Mouse (Mus musculus) naive thymus-derived CD4-positive, alpha-beta T cell, adult 2 months (primary cell): ENCODE data around the gene Lime1.

Experiments used
- DNase-seq: peaks from one replicate; pipeline ENCODE4 v3.0.0-alpha.2; 2011; ENCODE audit warnings: low read depth

Gene Lime1

DNA sequence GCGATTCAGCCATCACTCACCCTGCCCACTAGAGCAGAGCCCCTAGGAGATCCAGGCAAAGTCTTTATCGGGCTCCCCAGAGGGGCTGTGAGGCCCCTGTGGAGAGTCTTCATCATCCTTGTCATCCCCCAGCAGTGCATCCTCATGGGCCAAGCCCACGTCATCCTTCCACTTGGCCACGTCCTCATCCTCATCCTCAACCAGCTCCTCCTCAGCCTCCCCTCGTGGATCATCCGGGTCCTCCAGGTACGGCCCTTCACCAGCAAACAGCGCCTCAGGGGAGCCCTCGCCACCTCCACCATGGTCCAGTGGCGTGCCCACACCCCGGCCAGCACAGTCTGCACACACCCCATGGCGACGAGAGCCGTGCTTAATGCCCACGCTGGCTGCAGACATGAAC lies 11.1 kb downstream of the Lime1 start:
- no peak for DNase-seq

DNA sequence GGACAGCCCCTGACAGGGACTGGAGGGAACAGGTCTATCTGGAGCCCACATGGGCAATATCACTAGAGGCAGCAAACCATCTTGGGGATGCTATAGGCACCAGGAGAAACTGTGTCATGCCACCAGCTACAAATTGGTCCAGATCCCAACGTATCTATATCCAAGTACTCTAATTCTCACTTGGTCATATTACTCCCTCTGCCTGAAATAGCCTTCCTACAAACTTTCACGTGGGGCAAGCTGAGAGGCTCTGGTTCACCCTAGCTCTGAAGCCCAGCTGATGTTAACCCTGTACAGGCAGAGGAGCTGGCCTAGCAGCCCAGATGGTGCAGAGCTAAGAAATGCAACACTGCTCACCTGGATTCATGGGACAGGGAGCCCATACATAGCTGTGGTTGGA lies 11.7 kb downstream of the Lime1 start:
- DNase-seq = no peak

GRCm38 (mm10) chr2:181392600-181393213 lies 12.8 kb downstream of the Lime1 start:
- peak; percentile 88 for DNase-seq

DNA sequence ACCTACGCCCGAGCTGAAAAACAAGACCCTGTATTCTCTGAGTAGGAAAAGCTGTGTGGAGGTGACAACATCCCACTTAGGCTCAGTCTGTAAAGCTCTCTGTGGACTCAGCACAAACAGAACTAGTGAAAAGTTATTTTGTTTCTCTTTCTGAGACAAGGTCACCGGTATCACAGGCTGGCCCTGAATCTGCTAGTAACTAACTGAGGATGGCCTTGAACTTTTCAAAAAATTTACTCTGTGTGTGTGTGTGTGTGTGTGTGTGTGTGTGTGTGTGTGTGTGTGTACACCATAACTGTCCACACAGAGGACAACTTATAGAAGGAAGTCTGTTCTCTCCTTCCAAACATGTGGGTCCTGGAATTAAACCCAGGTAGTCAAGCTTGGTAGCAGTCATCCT lies 14.2 kb downstream of the Lime1 start:
- no peak for DNase-seq

DNA sequence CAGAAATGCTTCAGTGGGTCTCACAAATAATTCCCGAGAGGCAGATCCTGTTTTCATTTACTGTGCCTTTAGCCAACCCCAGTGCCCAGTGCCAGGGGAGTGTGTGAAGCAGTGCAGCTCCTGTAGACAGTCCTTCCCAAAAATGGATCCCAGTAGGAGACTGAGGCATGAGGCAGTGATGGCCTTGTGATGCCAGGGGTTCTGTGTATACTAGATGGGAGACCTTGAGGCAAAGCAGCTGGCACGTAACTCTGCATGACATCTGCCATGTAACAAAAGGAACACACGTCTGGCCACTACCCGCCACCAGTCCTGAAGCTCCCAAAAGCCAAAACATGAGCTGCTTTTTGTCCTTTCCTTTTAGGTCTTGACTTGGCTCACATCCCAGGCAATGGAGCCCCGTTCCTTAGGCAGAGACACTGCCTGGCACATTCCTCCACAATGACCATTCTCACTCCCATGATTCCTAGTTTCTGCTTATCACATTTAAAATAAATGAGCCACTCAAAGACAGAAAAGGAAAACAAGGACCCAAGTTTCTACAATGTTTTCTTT lies 17.4 kb downstream of the Lime1 start:
- DNase-seq = no peak

- no peak for DNase-seq
These were observed 21.6 kb downstream of the Lime1 start for GRCm38 (mm10) chr2:181401497-181401896.

- DNase-seq = no peak
These were observed 23.8 kb downstream of the Lime1 start for GRCm38 (mm10) chr2:181403722-181404121.

DNA sequence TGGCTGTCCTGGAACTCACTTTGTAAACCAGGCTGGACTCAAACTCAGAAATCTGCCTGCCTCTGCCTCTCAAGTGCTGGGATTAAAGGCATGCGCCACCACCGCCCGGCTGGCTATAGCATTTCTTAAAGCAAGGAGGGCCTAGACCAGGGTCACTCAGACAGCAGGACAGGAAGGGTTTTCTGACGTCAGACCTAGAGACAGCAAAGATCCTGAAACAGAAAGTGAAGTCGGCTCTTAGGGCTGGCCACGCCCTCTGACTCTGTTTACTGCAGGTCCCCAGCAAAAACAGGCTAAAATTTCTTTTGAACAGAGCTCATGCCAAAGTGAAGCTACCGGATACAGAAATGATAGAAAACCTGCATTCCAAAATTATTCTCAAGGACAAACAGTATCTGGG lies 29.8 kb downstream of the Lime1 start:
- DNase-seq = no peak

GRCm38 (mm10) chr2:181410760-181411473 lies 31.0 kb downstream of the Lime1 start:
- peak; percentile 69 for DNase-seq

- DNase-seq = no peak
These were observed 33.3 kb downstream of the Lime1 start for GRCm38 (mm10) chr2:181413141-181413540.

DNA sequence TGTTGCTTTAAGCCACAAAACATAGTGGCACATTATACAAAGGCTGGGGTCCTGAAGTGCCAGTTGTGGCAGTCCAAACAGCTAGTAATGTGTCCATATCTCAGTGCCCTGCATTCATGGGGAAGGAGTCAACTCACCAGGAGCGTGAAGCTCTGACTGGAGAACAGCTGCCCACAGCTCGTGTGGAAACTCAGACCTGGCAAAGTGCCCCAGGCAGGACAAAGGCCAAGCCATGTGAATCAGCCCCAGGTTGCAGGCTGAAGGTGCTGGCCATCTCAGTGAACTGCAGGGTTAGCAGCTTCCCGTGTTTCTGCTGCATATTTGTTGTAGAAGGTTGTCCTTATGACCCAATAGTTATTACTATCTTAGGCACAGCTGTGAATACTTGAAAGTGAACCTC lies 36.1 kb downstream of the Lime1 start:
- no peak for DNase-seq

GRCm38 (mm10) chr2:181419359-181419758 lies 39.5 kb downstream of the Lime1 start:
- DNase-seq = no peak

- no peak for DNase-seq
These were observed 40.5 kb downstream of the Lime1 start for GRCm38 (mm10) chr2:181420426-181420825.

GRCm38 (mm10) chr2:181420903-181421638 lies 41.2 kb downstream of the Lime1 start:
- no peak for DNase-seq

- DNase-seq = no peak
These were observed 44.0 kb downstream of the Lime1 start for GRCm38 (mm10) chr2:181423834-181424233.
